Mouse (Mus musculus) testis, postnatal 10 days (tissue): Measurements from ENCODE around the gene Insl6.

ENCODE experiments used
- DNase-seq: peaks from one replicate; pipeline ENCODE4 v3.0.0; 2021; ENCODE audit warnings: low spot score

The Insl6 gene

GRCm38 (mm10) chr19:29354895-29355877 is 30.0 kb upstream of the Insl6 start:
- peak; percentile 96 for DNase-seq

- DNase-seq = no peak
These were observed 25.8 kb upstream of the Insl6 start for GRCm38 (mm10) chr19:29350991-29351390.

- DNase-seq = no peak
These were observed 20.5 kb upstream of the Insl6 start for GRCm38 (mm10) chr19:29345636-29346035.

- no peak for DNase-seq
These were observed 19.7 kb upstream of the Insl6 start for GRCm38 (mm10) chr19:29344868-29345267.

GRCm38 (mm10) chr19:29342281-29342680 is 17.1 kb upstream of the Insl6 start:
- no peak for DNase-seq

GRCm38 (mm10) chr19:29341029-29341428 is 15.9 kb upstream of the Insl6 start:
- DNase-seq = no peak

GRCm38 (mm10) chr19:29336624-29337023 is 11.5 kb upstream of the Insl6 start:
- no peak for DNase-seq

GRCm38 (mm10) chr19:29334068-29334745 is 9.1 kb upstream of the Insl6 start, which contains the start of gene Rln1:
Gene Rln1 (minus strand): TSS chr19:29334670.
- DNase-seq = peak; percentile 58

- no peak for DNase-seq
These were observed 1.8 kb upstream of the Insl6 start for GRCm38 (mm10) chr19:29326822-29327552.

- DNase-seq = no peak
These were observed 1.2 kb upstream of the Insl6 start for GRCm38 (mm10) chr19:29326396-29326795.

GRCm38 (mm10) chr19:29325852-29326180 is 660 bp upstream of the Insl6 start:
- DNase-seq = no peak

GRCm38 (mm10) chr19:29323416-29324049 is 1.6 kb downstream of the Insl6 start:
- no peak for DNase-seq

GRCm38 (mm10) chr19:29312661-29313060 is 12.5 kb downstream of the Insl6 start:
- DNase-seq = no peak

GRCm38 (mm10) chr19:29311791-29312190 is 13.4 kb downstream of the Insl6 start:
- no peak for DNase-seq

- no peak for DNase-seq
These were observed 16.3 kb downstream of the Insl6 start for GRCm38 (mm10) chr19:29308832-29309231.

- no peak for DNase-seq
These were observed 23.0 kb downstream of the Insl6 start for GRCm38 (mm10) chr19:29302119-29302518.

- DNase-seq = no peak
These were observed 24.2 kb downstream of the Insl6 start for GRCm38 (mm10) chr19:29300919-29301318.

GRCm38 (mm10) chr19:29297366-29297765 is 27.8 kb downstream of the Insl6 start:
- no peak for DNase-seq

- DNase-seq = no peak
These were observed 29.0 kb downstream of the Insl6 start for GRCm38 (mm10) chr19:29296166-29296565.

- DNase-seq = no peak
These were observed 30.4 kb downstream of the Insl6 start for GRCm38 (mm10) chr19:29294756-29295155.

- no peak for DNase-seq
These were observed 32.6 kb downstream of the Insl6 start for GRCm38 (mm10) chr19:29292546-29292945.

- no peak for DNase-seq
These were observed 33.6 kb downstream of the Insl6 start for GRCm38 (mm10) chr19:29291532-29291931.
